Comparison of ENCODE assay signal across 44 mouse cellular contexts in genomic region chrX:139097197-139097596, GRCm38 (mm10). TPM values are rescaled to one million over a fixed set of nuclear protein-coding genes. Genes with fewer than 3 reads are reported as not detected.
"Had no signal": no experiment of that assay in that cellular context is flagged by ENCODE, and none has a peak within 500 bp of the region (broad histone marks: within the 10 kb centered on the region; RNA-seq: fewer than 3 reads in every experiment).

No protein-coding gene starts in this region.

- H3K27me3 ChIP-seq: heart, embryonic 13.5 days; heart, embryonic 15.5 days; hindbrain, embryonic 13.5 days; hindbrain, embryonic 15.5 days; limb, embryonic 12.5 days; liver, embryonic 13.5 days; liver, embryonic 15.5 days had no signal

- ATAC-seq: hindbrain, postnatal 0 days; intestine, embryonic 16.5 days; liver, postnatal 0 days had no signal

- DNase-seq: gastrocnemius, adult 2 months; gastrocnemius, postnatal 10 days; gastrocnemius, postnatal 25 days; heart, adult 11 months; heart, adult 2 months; heart, postnatal 14 days; heart, postnatal 36 days; kidney, adult 11 months; kidney, adult 2 months; kidney, adult 9 months; kidney, postnatal 14 days; kidney, postnatal 36 days; layer of hippocampus, adult 9-11 months; layer of hippocampus, postnatal 36 days; liver; liver, embryonic 13.5 days; liver, postnatal 0 days had no signal

RNA-seq across cellular contexts. Expression of gene 4930513O06Rik, which starts 11.2 kb away (rescaled TPM):
- total RNA-seq: gastrocnemius, adult 2 months; gastrocnemius, postnatal 10 days; gastrocnemius, postnatal 25 days; heart, adult 2 months; heart, postnatal 14 days; heart, postnatal 36 days; hematopoietic stem cell, adult 5-6 weeks; hindbrain, postnatal 0 days; layer of hippocampus, adult 18-20 months; layer of hippocampus, adult 8-10 months; layer of hippocampus, postnatal 14 days; layer of hippocampus, postnatal 36 days; left cerebral cortex, adult 18-20 months; left cerebral cortex, adult 8-10 months; left cerebral cortex, postnatal 10 days; left cerebral cortex, postnatal 25 days had no signal
- polyA plus RNA-seq: gonadal fat pad, adult 2 months; heart, adult 2 months; heart, embryonic 11.5 days; heart, embryonic 13.5 days; heart, embryonic 15.5 days; heart, postnatal 0 days; hindbrain, embryonic 11.5 days; hindbrain, embryonic 13.5 days; hindbrain, embryonic 15.5 days; hindbrain, postnatal 0 days; intestine, embryonic 14.5 days; intestine, embryonic 16.5 days; kidney, adult 2 months; kidney, embryonic 15.5 days; kidney, postnatal 0 days; large intestine, adult 2 months; limb, embryonic 10.5 days; limb, embryonic 12.5 days; limb, embryonic 14.5 days; liver, embryonic 11.5 days; liver, embryonic 13.5 days had no signal

RNA-seq across cellular contexts. Expression of gene Serpina7, which starts 12.2 kb away (rescaled TPM):
- total RNA-seq: gastrocnemius, adult 2 months; gastrocnemius, postnatal 10 days; gastrocnemius, postnatal 25 days; heart, adult 2 months; heart, postnatal 14 days; heart, postnatal 36 days; hematopoietic stem cell, adult 5-6 weeks; hindbrain, postnatal 0 days; layer of hippocampus, adult 18-20 months; layer of hippocampus, adult 8-10 months; layer of hippocampus, postnatal 14 days; layer of hippocampus, postnatal 36 days; left cerebral cortex, adult 18-20 months; left cerebral cortex, adult 8-10 months; left cerebral cortex, postnatal 10 days; left cerebral cortex, postnatal 25 days had no signal
- polyA plus RNA-seq: heart, adult 2 months; heart, embryonic 11.5 days; heart, embryonic 13.5 days; heart, embryonic 15.5 days; heart, postnatal 0 days; hindbrain, embryonic 11.5 days; hindbrain, embryonic 13.5 days; hindbrain, embryonic 15.5 days; hindbrain, postnatal 0 days; intestine, embryonic 14.5 days; kidney, embryonic 15.5 days; large intestine, adult 2 months; limb, embryonic 12.5 days had no signal
